Mouse (Mus musculus): ENCODE measurements around the gene Frk. TPM values are rescaled to one million over a fixed set of nuclear protein-coding genes. Genes with fewer than 3 reads are reported as not detected.
A peak's percentile ranks its signal among the peaks of the same experiment; 100 is the strongest.
"Not testable (repeated sequence)": the region's sequence is repeated elsewhere in the genome, so short reads cannot be mapped to it uniquely, and the experiment has no call there.

The Frk gene
- total RNA-seq, 2 experiments from 2014 or later: 0.65 to 0.88 TPM

DNA sequence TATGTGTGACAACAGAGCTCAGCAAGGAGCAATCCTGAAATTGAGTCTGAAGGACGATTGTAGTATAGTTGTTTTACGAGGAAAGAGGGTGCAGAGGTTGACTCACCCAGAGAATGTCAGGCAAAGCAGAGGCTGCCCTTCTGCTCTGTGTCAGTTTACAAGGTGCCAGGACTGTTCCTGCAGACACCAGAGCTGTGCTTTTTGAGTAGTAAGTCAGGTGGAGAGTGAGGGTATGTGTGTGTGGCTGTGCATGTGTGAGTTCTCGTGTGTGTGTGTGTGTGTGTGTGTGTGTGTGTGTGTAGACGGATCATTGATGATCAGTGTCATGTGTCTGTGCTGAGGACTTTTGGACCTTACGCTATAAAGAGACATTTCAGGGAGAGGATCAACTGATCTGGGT lies 68.4 kb downstream of the Frk start:
- DNase-seq (ENCODE audit: extremely low spot score in 1 of 2, low spot score in 2 of 2): no peak
- intact Hi-C loops (cut with DNase I): no loop called here

DNA sequence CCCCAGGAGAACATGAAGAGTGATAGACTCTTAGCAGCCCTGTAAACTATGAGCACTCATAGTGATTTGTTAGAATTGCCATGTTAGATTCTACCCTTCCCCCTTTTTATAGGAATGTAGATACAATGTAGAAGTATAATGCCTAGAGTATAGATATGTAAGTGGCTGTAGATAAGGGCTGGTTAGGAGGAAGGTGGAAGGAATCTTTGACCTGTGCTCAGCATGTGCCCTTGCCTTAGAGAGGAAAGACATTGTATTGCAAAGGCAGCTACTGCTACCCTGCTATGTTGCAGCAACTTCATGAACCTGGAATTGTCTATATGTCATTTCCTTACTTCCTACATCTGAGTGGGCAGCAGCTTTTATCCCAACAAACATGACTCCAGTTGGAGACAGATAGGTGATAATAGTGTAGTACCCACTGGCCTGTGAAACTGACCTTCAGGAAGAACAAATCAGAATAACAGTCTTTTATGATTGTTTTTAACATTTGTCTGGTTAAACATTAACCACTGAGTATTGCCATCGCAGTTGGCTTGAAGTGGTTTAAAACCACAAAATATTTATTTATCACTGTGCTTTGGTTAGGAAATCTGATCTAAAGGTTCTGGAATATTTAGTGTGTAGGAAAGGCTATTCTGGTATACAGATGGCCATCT lies 80.4 kb downstream of the Frk start:
- DNase-seq (ENCODE audit: extremely low spot score in 1 of 2, low spot score in 2 of 2): no peak

GRCm38 (mm10) chr10:34615474-34615873 lies 132.3 kb downstream of the Frk start:
- DNase-seq (ENCODE audit: extremely low spot score in 1 of 2, low spot score in 2 of 2): no peak
- intact Hi-C loops (cut with DNase I): no loop called here

More for the DNA sequence above, 80.4 kb downstream of the Frk start:
- intact Hi-C loops (cut with DNase I): no loop called here

DNA sequence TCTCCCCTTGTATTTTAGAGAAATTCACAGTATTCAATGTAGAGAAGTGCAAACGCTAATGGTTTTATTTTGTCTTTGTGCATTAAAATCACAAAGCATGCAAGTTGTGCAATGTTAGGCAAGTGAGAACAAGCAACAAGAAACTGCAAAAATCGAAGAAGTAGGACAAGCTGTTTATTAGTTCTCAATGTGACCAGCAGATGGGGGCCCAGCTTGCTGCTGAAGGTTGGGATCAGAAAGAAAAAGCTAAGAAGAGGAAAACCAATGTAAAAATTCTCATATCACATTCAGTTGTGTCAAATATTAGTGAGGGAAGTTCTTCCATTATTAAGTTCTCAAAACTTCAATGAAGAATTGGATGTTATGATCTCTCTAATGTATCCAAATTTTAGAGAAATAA lies 134.0 kb downstream of the Frk start:
- peak in 1 of 2 experiments; percentile 3 for DNase-seq (ENCODE audit: extremely low spot score in 1 of 2, low spot score in 2 of 2)
- intact Hi-C loops (cut with DNase I): no loop called here

DNA sequence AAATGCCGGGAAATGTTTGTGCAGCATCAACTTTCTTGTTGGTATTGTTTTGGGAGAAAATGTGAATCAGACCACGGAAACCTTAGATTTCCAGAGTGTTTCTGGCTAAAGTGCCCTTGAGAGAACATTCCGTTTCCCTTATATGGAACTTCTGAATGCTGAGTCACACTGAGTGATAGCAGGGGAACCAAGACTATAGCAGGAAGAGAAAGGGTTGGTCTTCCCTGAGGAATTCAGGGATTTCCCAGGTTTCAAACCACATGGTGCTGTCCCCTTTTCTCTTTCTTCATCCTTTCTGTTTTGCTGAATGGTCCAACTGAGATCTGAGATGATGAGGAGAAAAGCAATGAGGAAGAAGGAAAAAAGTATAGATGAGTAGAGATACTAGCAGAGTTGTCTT lies 135.3 kb downstream of the Frk start:
- intact Hi-C loops (cut with DNase I): no loop called here
- no peak for DNase-seq (ENCODE audit: extremely low spot score in 1 of 2, low spot score in 2 of 2)

- DNase-seq (ENCODE audit: extremely low spot score in 1 of 2, low spot score in 2 of 2); intact Hi-C loops (cut with DNase I): not testable (repeated sequence)
Observed at GRCm38 (mm10) chr10:34620540-34620939, 137.3 kb downstream of the Frk start.

DNA sequence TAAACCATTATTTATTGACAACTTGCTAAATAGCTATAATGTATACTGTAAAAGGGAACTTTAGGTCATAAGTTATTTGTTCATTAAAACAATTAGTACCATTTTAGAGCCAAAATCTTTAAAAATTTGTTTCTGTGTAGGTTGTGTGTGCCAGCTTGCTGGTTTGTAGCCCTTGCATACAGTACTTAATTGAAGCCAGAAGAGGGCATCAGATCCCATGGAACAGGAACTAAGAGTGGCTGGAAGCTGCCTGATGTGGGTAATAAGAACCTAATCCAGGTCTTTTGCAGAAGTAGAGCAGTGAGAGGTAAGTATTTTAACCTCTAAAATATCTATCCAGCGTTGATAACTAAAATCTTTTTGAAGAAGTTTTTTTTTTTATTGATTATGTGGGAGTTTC lies 155.0 kb downstream of the Frk start:
- intact Hi-C loops (cut with DNase I): no loop called here
- no peak for DNase-seq (ENCODE audit: extremely low spot score in 1 of 2, low spot score in 2 of 2)

Other genes starting within 250 kb of the Frk start
- gene Tspyl1, start 201.2 kb upstream of the Frk start, total RNA-seq (2021): 100 to 1,000 TPM; 103 to 105 TPM
- 100 to 1,000 TPM; 335 to 337 TPM for gene Tspyl4, start 186.0 kb upstream of the Frk start, total RNA-seq (2021)
- gene Col10a1, start 93.4 kb upstream of the Frk start, total RNA-seq (2021): under 1 TPM; 0.36 to 0.45 TPM
- 1 to 10 TPM; 2.1 to 4.3 TPM for gene Nt5dc1, start 64.8 kb upstream of the Frk start, total RNA-seq (2021)